Mouse (Mus musculus) cerebellum, adult 9-10 months (tissue): ENCODE data around the gene Icosl.
A peak's percentile ranks its signal among the peaks of the same experiment; 100 is the strongest.
"Not testable (repeated sequence)": the region's sequence is repeated elsewhere in the genome, so short reads cannot be mapped to it uniquely, and the experiment has no call there.

Experiments used
- DNase-seq: peaks from one replicate; pipeline ENCODE4 v3.0.0; 2022

The Icosl gene

DNA sequence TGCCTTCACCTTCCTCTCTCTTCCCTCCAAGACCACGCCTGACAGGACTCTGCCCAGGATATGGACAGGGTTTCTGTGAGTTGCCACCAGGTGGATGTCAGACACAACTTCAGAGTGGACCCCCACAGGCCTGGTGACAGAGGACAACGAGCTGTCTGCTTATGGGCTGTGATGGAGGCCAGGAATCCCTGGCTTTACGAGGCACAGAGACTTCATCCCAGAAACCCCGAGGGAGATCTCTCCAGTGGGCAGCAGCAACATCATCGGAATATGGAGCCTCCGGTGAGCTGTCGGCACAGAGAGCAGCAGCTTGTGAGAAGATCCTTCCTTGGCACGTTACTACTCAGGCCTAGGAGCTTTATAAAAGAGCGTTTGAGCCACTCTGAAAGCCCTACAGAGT, 8.8 kb downstream of the Icosl start:
- DNase-seq = no peak

DNA sequence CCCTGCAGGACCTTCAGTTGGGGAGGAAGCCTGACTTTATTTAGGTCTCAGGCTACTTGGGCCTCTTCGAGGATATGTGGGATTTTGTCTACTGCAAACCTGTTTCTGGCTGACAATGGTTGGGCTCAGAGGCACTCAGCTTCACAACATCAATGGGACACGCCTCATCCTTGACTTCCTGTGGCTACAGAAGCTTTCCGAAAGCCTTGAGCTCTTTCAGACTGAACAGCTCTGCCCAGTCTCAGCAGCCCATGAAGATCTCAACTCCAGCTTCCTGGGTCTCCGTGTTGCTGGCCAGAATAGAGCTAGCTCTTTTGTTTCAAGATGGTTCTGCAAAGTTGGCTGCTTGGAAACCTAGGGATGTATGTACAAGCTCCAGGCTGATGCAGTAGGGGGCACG, 9.2 kb downstream of the Icosl start:
- DNase-seq = no peak

DNA sequence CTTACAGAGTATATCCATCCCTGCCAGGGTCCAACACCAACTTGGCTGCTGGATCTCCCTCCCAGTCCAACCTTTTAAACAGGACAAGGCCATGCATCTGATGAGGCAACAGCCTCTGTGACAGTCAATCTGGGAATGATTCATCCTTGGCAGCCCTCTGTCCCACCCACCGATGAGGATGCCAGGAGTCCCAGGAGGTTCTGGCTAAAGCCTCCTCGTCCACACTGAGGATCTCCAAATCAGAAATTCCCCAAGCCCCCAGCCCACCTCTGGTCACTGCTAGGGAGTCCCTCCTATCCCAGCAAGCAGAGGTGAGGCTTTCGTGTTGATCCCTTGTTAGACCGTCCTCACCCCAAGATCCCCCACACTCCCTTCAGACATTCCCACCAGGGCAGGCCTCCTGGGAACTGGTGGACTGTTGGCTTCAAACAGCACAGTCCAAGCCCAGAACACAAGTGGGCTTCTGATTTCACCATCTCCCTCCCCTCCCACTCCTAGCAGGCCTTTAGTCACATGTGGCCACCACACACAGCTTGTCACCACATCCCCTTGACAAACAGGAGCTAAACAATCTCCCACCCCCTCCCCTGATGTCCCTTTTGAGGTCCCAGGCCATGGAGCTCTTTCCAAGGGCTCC, 11.0 kb downstream of the Icosl start:
- no peak for DNase-seq

- DNase-seq = no peak
These were observed 15.0 kb downstream of the Icosl start for GRCm38 (mm10) chr10:78084073-78084472.

- DNase-seq = no peak
These were observed 16.6 kb downstream of the Icosl start for GRCm38 (mm10) chr10:78085711-78086110.

DNA sequence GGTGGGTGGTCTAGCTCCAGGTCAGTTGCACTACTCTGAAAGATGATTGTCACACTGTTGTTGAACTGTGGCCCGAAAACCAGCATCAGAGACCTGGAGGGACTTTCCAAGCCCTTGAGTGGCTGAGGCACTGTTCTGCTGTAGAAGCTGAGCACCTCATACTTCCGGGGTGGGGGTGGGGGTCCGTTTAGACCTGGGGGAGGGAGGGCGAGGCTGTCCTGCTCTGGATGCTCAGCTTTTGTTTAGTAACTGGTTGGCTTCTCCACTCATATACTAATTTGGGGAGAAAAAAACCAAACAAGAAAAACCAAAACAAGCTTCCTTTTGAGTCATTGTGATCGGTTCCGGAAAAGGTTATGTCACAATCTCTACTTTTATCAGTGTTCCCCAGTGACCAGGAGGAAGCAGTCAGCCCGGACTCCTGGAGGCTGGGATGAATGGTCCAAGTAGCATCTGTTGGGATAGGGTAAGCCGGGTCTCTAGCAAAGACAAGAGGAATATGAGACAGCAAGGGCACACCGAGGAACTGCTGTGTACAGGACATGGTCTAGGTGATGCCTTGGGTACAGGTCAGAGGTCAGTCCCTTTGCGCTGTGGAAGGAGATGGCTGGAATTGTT, 17.5 kb downstream of the Icosl start:
- DNase-seq = no peak

GRCm38 (mm10) chr10:78087101-78087511, 18.0 kb downstream of the Icosl start:
- DNase-seq = no peak

DNA sequence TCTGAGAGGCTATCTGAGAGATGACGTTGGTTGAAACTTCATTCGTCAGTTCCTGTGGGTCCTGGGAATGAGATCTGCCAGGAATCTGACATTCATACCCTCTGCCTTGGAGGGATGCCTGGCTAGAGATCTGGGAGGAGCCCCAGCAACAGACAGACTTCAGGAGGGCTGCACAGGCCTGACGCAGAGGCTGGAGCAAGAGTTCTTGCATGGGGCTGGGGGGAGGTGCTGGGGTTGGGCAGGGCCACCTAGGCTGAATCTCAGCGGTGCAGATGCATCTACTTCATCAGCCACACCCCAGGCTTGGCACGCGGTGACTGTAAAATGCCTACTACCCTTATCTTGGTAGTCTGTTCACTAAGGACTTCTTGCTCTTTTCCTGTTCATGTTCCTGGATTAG, 21.1 kb downstream of the Icosl start:
- DNase-seq = no peak

DNA sequence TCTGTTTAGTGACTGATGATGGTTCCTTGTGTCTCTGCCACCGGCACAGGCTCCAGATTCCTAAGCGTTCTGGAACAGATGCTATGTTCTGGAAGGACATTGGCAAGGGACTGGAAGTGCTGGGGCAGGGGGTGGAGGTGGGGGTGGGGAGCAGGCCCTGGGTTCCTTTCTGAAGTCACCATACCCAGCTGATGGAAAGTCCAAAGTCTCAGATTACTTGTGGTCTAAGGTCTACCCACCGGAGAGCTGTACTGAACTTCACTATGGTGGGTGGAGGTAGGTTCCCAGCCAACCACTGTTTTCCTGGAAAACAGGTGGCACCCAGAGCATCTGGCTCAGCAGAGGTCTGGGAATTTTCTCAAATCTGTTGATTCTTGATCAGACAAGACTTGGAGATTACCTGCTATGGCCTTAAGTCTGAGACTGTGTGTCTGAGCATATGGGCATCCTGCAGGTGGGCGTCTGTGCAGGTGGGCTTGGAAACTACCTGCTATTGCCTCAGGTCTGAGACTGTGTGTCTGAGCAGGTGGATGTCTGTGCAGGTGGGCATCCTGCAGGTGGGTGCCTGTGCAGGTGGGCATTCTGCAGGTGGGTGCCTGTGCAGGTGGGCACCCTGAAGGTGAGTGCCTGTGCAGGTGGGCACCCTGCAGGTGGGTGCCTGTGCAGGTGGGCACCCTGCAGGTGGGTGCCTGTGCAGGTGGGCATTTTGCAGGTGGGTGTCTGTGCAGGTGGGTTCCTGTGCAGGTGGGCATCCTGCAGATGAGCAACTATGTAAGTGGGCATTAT, 21.8 kb downstream of the Icosl start:
- no peak for DNase-seq

DNA sequence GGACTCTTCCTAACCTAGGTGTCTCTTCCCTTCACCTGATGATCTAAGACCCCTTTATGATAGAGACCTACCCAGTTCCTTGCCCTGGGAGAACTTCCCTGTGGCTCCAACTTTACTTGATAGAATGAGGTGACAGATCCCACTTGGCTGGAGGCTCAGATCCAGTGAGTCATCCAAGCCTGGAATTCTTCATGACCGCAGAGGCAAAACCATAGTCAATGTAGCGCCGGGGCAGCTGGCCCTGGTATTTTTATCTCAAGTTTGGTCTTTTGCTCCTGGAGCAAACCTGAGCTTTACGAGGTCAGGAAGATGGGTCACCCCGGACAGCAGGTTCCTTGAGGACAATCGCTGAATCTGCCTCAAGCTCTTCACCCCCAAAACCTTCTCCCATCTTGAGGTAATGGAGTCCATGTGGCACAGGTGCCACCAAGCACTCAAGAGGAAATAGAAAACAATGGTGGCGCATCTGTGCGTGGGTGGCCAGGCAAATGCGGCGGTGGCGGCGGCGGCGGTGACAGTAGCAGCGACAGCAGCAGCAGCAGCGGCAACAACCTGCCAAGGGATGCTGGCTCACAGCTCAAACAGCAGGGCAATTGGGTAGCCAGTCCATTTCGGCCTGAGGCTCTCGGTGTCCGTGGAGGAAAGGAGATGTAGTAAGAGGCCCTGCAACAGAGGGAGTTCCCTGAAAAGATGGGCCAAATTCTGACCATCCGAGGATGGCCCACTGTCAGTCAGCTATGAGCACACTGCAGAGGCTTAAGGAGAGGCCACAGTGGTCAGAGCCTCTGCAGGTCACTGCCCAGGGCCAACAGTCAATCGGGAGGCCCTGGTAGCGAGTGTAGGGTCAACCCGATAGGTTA, 23.0 kb downstream of the Icosl start:
- DNase-seq = no peak

DNA sequence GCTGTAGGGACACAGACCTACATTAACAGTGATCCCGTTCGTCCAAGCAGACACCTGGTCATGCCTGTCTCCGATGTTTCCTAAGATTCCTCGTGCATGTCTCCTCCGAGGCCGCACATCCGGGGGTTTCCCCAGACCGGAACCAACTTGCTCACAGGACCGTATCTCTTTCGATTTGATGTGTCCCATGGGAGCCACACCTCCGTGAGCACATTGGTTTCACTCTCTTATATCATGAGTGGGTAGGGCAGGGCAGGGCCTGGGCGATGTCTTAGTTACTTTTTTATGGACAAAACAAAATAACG, 23.6 kb downstream of the Icosl start:
- no peak for DNase-seq

DNA sequence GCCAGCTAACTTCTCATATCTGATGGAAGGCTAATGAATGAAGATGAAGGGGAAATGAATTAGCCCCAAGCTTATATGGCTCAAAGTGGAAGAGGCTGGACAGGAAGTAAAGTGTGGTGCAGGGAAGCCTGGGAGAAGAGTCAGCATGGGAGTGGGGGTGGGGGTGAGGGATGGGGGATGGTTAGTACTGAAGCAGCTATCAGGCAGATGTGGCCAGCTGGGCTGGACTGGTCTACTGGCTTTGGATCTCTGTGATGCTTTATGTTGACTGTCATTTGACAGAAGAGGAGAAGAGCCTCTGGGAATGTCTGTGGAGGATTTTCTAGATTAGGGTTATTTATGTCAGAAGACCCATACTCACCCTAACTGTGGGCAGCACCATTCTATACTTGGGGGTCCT, 26.1 kb downstream of the Icosl start:
- no peak for DNase-seq

GRCm38 (mm10) chr10:78095954-78096931, 27.1 kb downstream of the Icosl start:
- no peak for DNase-seq

DNA sequence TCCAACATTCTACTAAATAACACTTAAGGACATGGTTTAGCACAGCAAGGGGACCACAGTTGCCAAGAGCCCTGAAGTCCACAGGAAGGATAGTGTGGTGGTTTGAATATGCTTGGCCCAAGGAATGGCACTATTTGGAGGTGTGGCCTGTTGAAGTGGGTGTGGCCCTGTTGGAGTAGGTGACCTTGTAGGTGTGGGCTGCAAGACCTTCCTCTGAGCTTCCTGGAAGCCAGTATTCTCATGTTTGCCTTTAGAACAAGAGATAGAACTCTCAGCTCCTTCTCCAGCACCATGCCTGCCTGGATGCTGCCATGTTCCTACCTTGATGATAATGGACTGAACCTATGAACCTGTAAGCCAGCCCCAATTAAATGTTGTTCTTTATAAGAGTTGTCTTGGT, 30.8 kb downstream of the Icosl start:
- not testable (repeated sequence) for DNase-seq

DNA sequence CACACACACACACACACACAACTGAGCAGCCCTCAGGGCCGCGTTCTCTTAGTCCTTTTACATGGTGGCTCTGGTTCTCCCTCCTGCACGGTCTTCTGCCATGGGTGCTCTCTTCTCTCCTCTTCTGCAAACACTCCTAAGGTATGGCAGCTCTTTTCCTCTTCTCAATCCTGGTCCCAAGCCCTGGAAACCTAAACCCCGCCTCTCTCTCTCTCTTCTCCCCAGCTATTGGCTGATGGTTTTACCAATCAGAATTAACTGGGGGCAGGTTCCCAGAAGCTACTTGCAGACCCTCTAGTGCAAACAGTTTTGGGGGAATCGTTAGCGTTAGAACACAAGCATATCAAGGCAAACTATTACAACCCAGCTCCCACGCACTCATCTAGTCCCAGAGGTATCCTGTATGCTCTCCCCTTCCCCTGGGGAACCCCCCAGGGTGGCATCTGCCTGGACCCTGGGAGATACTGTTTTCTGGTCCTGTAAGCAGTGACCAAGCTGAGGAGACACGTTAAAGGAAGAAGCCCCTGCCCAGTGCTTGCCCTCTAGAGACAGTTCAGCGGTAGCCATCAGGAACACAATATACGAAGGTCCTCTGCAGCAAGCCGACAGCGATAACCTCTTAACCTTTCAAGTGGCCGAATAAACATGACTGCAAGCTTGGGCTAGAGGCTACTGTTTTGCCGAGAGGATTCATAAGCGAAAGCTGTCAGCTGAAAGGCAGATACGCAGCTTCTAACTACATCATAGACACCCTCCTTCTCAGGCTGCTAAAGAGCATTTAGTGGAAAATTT, 32.1 kb downstream of the Icosl start:
- no peak for DNase-seq

GRCm38 (mm10) chr10:78104555-78105490, 35.7 kb downstream of the Icosl start:
- peak; percentile 18 for DNase-seq

- DNase-seq = peak; percentile 69
These were observed 36.4 kb downstream of the Icosl start for GRCm38 (mm10) chr10:78105548-78105947.

- no peak for DNase-seq
These were observed 45.5 kb downstream of the Icosl start for GRCm38 (mm10) chr10:78114521-78115092.

GRCm38 (mm10) chr10:78115153-78115552, 46.1 kb downstream of the Icosl start:
- no peak for DNase-seq

GRCm38 (mm10) chr10:78119422-78119821, 50.3 kb downstream of the Icosl start:
- no peak for DNase-seq
